Mouse (Mus musculus) retina, adult 2 months (tissue): ENCODE data around the gene Metrn.
"Not testable (repeated sequence)": the region's sequence is repeated elsewhere in the genome, so short reads cannot be mapped to it uniquely, and the experiment has no call there.

Experiments
- DNase-seq: peaks from one replicate; pipeline ENCODE4 v3.0.0-alpha.2; 2012; ENCODE audit warnings: low read depth, low spot score

Metrn gene

DNA sequence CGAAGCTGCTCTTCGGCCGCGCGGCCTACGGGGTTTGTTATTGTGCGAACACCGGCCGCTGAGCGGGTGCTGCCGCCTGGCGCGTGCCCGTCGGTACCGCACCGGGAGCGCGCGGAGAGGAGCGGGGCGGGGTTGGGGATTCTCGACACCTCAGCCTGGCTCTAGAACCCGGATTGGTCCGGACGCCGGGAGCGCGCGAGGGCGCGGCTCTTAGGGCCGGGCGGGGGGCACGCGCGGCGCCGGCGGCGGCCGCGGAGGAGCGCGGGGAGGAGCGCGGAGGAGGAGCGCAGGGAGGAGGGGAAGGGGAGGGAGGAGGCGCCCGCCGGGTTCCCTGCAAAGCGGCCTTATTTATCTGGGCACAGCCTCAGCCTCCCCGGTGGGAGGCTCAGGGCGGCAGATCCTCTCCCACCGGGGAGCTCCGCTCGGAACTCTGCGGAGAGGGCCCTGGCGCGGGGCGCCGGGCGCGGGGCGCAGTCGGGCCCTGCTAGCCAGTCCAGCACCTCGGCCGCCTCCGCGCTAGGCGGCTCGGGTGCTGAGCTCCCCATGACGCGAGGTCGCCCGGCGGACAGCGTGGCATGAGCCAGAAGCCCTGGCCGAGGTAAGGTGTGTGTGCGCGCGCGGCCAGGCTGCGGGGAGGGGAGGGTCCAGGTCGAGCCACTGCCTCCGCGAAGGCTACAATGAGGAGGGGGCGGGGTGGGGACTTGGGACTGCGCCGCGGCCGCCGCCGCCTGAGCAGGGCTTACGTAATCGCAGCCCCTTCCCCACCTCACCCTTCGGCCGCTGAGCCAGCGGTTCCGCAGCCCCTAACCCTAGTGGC, 12.1 kb upstream of the Metrn start, which contains the start of gene Fbxl16:
Gene Fbxl16, plus strand, starts transcription at position 297 of the 817 bp plus-strand sequence.
- DNase-seq = peak; percentile 88

DNA sequence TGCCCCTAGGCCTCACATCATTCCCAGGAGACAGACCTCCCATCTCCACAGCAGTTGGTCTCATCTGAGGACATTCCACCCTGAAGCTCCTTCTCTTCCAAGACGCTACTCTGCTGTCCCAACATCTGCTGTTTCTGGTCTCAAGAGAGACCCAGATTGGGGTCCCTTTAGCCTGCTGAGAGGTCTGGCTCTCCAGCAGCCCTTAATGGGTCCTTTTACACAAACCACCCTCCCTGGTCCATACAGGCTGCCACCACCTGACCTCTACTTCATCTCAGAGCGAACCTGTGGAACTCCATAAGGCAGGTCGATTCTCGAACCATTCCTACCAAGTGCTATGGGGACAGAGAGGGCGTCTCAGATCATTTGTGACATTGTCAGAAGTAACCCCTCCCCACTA, 11.1 kb upstream of the Metrn start:
- DNase-seq = no peak

DNA sequence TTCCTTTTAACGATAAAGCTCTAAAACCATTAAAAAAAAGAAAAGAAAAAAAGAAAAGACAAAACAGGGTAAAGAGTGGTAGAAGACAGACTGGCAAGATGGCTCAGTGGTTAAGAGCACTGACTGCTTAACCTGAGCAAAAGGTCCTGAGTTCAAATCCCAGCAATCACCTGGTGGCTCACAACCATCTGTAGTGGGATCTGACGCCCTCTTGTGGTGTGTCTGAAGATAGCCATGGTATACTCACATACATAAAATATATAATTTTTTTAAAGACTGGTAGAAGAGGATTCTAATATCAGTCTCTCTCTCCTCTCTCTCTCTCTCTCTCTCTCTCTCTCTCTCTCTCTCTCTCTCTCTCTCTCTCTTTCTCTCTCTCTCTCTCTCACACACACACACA, 10.5 kb upstream of the Metrn start:
- not testable (repeated sequence) for DNase-seq

DNA sequence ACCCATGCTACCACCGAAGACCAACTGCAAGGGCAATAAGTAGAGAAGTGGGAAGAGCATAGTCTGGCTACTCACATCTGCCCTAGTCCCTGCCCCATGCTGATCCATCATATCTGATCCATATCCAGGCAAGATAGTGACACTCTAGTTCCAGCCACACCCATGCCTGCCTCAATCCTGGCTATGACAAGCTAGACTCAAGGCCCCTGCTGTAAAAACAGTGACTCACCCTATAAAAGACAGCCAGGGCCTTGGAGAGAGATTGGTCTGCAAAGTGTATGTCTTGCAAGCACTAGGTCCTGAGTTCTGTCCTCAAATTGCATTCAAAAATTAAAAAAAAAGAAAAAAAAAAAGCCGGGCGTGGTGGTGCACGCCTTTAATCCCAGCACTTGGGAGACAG, 9.6 kb upstream of the Metrn start:
- no peak for DNase-seq

DNA sequence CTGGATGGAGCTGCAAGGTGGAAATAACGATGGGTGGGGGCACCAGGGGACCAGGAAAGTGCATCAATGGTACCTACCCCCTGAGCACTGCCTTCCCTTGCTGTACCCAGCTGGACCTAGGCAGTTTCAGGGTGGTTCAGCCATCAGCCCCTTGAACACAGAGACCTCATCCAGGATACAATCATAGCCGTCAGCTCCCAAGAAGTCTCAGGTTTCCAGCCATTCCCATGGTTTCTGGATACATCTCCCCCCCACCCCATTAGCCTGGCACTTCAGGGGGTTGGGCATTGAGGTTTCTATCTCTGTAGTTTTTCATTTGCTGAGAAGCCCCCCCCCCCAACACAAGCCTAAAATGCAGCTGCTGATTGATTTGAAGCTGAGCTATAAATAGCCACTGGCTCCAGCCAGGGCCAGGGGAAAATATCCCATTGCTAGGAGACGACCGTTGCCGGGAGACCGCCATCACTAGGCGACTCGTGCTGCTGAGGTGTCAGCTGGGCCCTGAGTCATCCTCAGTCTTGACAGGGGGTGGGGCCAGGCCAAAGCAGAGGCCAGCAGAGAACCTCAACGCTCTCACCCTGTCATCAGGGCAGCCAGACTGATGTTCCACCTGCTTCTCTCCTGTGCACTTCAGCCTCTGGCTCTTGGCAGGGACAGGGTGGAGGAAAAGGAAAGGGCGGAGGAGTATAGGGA, 6.0 kb upstream of the Metrn start:
- DNase-seq = no peak

DNA sequence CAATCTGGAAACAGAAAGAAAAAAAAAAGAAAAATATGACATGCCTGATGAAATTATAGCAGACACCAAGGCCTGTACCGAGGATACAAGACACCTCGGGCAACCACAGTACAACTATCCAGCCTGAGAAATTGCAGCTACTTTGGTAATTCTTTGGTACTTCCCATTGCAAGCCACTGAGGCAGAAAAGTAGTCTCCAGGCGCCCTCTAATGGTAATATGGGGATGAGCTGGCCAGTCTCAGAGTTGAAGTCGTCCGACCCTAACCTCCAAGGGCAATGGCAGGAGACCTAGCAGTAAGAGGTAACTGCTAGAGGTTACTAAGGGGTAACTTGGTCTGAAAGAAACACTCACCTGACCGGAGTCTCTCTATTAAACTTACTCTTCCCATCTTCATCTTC, 4.1 kb upstream of the Metrn start:
- DNase-seq = no peak

DNA sequence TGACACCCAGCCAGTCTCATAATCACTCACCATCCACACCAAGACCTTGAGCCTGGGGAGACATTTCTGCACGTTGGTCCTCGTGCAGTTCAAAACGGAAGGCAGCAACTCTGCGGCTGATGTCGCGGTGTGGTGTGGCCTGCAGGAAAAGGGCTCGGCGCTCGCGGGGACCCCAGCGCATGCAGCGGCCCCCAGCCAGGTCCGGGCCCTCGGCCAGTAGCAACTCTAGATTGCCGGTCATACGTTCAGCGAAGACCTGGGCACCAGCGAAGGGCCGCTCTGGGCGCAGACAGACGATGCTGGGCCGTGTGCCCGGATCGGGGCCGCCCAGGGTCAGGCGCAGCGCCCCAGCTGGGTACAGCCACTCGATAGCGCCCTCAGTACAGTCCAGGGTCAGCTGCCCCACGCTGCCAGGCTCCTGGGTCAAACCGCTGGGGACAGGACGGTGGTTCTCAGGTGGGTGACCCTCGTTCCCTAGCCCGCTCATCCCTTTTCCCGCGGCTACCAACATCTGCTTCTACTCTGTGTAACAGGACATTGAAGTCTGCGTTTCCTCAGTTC, 645 bp downstream of the Metrn start:
- DNase-seq = no peak

DNA sequence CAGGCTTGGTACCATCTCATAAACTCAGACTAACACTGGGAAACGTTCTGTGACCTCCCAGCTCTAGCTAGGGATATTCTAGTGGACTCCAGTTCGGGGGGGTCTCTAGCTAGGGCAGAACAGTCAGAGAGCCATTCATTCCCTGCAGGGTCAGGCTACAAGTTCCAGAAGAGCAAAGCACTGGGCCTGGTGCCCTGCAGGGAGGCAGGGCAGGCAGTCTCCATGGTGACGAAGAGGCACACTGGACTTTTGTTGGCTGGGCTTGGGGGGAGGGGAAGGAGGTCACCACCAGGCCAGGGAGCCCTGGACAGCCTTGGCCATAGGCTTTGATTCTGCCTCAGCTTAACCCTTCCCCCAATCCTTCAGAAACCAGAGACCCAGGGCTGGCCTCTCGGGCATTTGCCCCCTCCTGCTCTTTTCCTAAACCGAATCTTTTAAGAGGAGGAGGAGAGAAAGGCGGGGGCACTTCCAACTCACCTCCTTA, 1.3 kb downstream of the Metrn start, which contains the start of gene AC134908.4:
Gene AC134908.4, minus strand, starts transcription at position 51 of the 484 bp plus-strand sequence.
- no peak for DNase-seq

DNA sequence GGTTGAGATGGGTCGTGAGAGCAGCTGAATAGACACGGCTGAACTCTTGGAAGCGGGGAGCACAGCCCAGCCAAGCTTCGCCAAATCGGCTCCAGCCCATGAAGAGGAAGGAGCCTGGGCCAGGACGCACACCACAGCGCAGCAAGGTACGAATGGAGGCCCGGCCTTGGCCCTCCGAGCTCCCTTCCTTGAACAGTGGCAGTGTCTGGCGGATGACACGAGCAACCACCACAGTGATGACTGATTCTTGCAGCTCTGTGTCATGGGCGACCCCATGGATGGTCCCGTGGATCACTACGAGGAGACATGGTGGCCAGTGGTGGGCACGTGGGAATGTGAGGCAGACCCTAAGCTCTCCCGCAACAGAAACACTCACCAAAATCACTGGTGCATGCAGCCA, 1.9 kb downstream of the Metrn start:
- no peak for DNase-seq

DNA sequence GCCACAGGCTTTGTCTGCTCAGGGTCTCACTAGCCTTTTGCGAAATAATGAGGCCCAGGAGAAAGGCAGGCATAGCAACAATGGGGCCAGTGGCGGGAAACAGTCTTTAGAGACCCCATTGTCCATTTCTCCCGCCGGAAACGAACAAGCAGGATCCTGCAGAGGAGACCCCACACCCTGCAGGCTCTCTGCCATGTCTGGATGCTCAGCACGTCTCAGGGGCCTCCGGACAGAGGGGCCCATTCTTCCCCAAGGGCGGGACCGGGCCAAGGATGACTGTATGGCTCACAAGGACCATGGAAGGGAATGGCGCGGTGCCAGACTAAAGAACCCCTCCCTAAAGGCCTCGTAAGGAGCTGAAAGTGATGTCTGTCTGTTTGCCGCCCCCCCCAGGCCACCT, 2.7 kb downstream of the Metrn start:
- DNase-seq = no peak

DNA sequence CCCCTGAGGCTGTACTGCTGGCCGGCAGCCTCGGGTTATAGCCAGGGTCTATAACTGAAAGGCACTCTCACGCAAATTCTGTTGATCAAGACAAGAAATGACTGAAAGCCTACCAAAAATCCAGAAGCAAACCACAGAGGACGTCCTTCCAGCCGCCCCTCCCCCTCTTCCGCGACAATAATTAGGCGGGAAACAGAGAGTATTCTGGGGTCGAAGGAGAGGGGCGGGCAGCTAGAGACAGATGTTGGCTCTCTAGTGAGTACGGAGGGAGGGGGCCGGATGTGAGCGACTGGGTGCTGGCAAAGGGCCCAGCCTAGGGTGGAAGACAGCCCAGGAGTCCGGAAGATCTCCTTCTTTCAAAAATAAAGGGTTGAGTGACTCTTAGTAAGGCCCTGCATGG, 4.3 kb downstream of the Metrn start, which contains the start of gene Fam173a:
Gene Fam173a, minus strand, starts transcription at position 287 of the 400 bp plus-strand sequence.
- no peak for DNase-seq

DNA sequence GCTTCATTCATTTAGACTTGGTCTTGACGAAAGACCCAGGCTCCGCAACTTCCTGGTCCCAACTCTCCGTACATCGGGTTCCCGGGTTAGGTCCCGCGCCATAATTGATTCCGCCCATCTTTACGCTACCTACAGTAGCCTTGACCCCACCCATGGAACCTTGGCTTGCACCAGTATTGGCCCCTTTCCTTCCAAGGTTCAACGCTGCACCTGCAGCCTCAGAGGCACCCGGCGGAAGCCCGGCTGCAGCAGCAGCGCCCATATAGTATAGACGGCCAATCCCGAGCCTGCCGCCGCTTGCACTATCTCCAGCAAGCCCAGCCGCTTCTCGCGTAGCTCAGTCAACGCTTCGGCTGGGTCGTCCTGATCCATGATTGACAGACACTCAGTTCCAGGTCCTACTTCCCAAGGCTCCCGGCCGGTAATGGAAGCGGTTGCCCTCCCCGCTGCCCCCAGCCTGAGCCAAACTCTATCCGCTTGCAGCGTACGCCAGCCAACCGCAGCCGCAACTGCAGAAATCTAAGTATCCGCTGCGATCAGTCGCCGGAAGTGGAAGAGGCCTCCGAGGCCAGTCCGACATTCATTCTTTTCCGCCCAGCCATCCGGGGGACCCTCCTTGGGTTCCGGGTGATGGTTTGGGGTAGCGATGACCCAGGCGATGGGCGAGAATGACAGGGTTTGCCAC, 5.0 kb downstream of the Metrn start:
- DNase-seq = peak; percentile 74

DNA sequence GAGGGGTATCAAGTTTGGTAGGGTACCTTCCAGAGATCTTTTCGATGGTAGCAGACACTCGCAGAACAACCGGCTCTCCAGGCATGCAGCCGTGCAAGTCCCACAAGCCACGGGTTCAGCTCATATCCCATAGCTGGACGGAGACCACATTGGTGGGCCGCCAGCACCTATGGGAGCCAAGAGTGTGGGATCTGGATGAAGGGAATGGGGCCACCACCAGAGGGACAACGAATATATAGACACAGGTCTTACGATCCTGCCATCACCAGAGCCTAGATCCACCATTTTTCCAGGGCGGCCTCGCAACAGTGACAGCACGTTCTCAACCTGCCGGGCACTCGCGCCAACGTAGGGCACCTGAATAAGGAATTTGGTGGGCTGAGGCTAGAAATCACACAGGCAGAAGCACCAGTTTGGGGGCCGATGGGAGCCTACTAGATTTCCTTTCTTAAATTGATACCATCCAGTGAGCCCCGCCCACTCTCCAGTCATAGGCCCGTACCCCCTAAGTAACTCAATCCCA, 5.6 kb downstream of the Metrn start:
- no peak for DNase-seq

DNA sequence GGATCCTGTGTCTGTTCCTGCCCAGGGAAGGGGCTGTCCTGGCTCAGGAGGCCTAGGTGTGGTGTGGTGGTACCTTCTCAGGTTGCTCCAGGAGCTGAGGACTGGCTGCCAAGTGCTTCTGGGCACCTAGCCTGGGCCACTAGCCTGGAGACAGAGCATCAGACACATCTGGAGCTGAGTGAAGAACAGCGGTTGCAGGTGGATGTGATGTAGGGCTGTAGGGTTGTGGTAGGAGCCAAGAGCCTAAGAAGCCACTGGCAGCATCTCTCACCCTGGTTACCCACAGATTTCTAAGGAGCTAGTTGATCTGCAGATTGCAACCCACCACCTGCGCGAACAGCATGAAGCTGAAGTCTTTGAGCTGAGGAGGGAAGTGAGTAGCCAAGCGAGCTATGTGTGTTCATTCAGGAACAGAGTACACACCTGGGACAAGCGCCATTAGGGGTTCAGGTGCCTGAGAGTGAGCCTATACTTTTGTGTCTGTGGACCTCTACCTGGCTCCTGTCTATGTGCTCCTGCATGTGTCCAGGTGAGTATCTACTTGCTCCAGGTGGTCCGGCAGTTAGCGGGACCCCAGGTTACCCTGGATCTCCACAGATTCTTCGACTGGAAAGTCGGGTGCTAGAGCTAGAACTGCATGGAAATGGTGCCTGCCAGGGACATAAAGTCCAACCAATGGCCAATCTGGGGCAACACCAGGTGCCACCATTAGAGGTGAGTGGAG, 10.0 kb downstream of the Metrn start:
- DNase-seq = no peak

DNA sequence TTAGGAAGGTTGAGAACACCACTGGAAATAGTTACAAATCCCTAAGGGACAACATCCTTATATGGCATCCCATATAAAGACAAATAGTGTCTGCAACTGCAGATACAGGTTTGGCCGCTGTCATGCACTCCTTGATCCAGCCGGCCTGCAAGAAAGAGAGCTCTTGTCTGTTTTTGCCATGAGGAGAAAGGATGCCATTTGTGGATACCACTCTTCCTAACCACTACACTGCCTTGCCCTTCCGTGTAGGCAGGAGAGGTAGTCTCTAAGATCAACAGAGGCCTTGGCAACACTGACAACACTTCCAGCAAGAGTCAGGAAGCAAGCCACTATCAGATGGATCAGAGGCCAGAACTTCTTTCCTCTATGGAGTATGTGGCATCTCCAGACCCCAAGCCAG, 10.7 kb downstream of the Metrn start, which contains the start of gene Ccdc78:
Gene Ccdc78, plus strand, starts transcription at position 301 of the 400 bp plus-strand sequence.
- no peak for DNase-seq

DNA sequence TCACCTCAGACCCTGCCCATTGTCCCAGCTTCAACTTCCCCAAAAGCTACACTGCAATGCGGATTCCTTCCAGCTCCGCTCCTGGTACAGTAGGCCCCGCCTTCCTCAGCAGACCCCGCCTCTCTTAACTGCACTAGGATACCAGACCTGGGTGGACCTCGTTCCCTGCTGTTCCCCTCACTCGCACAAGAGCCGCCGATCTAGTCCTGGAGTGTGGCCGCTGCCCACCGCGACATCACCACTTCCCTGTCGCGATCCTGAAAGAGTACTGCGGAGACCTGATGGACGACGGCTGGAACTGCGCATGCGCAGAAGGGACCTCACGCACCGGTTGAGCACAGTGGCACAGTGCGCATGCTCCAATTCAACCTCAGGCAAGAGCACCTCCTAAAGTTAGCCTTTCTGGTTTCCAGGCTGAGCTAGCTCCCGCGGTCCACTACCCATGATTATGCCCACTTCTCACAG, 11.6 kb downstream of the Metrn start, which contains the start of gene Haghl:
Gene Haghl, minus strand, starts transcription at position 393 of the 465 bp plus-strand sequence.
- DNase-seq = peak; percentile 90

DNA sequence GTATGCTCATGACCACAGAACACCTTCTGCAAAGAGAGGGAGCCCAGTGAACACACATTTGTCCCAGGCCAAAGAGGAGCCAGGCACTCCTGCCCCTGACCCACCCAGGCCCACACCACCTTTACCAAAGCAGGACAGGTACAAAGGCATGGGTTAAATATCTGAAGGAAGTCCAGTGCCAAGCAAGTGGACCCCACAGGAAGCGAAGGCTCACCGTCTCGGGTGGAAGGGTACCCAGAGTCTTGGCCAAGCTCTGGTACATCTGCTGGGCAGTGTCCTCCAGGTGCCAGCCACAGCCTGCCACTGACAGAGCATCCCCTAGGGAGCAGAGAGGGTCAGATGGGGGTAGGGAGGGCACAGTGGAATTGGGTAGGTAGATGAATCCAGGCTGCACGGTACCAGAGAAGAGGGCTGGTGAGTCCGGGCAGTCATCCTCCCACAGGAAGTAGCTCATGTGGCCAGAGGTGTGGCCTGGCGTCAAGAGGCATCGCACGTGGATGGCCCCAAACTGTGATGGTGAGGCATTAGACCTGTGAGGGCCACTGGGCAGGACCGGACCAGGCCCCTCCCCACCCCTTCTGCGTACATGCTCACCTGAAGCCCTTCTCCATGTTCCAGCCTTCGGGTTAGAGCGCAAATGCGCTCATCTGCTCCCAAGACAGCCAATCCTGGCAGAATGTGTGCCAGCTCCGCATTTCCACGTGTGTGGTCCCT, 12.9 kb downstream of the Metrn start:
- DNase-seq = no peak

DNA sequence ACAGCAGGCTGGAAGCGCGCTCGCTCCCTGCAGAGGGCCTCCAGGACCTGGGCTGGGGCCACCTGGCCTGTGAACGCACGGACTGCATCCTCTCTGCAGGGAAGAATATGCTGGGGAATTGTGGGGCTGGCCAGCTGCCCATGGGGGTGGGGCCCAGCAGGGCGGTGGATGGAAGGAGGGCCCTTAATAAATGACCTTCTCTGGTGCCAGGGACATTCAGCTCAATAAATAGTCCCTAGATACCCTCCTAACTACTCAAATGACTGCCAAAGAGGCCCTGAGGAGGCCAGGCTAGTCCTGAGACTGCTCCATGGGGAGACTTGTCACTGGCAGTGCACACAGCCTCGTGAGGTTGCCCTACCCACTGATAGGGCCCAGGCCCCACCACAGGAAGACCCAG, 13.8 kb downstream of the Metrn start:
- no peak for DNase-seq

DNA sequence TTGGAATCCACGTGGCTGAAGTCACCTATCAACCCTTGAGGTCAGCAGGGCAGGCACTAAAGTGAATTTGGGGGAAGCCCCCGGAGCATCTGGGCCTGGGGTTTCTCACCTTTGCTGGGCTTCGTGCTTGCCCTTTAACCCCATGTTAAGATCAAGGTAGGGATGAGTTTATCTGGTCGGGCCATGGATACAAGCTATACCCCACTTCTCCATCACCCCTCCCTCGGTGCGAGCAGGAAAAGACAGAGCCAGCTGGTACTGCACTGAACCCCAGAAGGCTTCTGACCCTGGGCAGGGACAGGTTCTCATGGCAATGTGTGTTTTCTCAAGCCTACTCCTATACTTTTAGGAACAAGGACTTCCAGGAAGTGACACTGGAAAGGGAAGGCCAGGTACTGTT, 15.6 kb downstream of the Metrn start:
- DNase-seq = no peak

DNA sequence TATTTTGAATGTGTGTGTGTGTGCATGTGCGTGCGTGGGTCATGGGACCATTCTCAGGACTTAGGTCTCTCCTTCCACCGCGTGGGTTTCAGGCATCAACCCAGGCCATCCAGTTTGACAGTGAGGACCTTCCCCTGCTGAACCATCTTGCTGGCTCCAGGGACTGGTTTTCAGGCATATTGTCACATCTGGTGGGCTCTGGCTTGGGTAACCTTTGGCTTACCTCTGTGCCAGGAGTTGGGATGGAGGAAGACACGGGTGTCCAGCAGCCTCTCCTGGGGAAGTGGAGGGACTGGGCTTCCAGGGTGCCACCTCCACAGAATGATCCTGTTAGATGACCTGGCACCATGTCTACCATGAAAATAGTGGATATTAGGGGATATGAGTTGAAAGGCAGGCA, 19.0 kb downstream of the Metrn start:
- DNase-seq = no peak
